Mouse (Mus musculus) hindbrain, embryonic 16.5 days (tissue): ENCODE measurements around the gene Gm20458. TPM values are rescaled to one million over a fixed set of nuclear protein-coding genes. Genes with fewer than 3 reads are reported as not detected.

ENCODE experiments used
- ATAC-seq: fragments of 200-750 bp; cut with Nextera tagmentation; 2 replicates; pipeline ENCODE4 v1.8.0; 2017; ENCODE audit warnings: moderate TSS enrichment, moderate library complexity
- H3K27ac ChIP-seq: fragments of 300-500 bp; sonication (generic); 2 replicates; pipeline ENCODE4 v1.5.1; 2014; ENCODE audit warnings: low read depth, mild to moderate bottlenecking, control low read depth, low read length, moderate library complexity
- H3K27me3 ChIP-seq: fragments of 300-500 bp; sonication (generic); replicated peaks from 2 replicates; pipeline ENCODE4 v1.6.1; 2014; ENCODE audit warnings: low read length; ENCODE audit not compliant: control insufficient read depth, insufficient read depth
- H3K36me3 ChIP-seq: fragments of 300-500 bp; sonication (generic); 2 replicates; pipeline ENCODE4 v1.6.1; 2014; ENCODE audit warnings: mild to moderate bottlenecking, low read length, moderate library complexity, mixed read lengths; ENCODE audit not compliant: control insufficient read depth, insufficient read depth
- H3K4me1 ChIP-seq: fragments of 300-500 bp; sonication (generic); 2 replicates; pipeline ENCODE4 v1.6.1; 2014; ENCODE audit warnings: low read depth, low read length; ENCODE audit not compliant: control insufficient read depth, insufficient read depth
- H3K4me2 ChIP-seq: fragments of 300-500 bp; sonication (generic); 2 replicates; pipeline ENCODE4 v1.6.1; 2014; ENCODE audit warnings: mild to moderate bottlenecking, low read length, control low read depth, moderate library complexity
- H3K4me3 ChIP-seq: fragments of 300-500 bp; sonication (generic); 2 replicates; pipeline ENCODE4 v1.5.1; 2014; ENCODE audit warnings: mild to moderate bottlenecking, low read length, control low read depth, moderate library complexity
- H3K9ac ChIP-seq: fragments of 300-500 bp; sonication (generic); 2 replicates; pipeline ENCODE4 v1.6.1; 2014; ENCODE audit warnings: low read depth, mild to moderate bottlenecking, control low read depth, low read length, moderate library complexity
- H3K9me3 ChIP-seq: fragments of 300-500 bp; sonication (generic); 2 replicates; pipeline ENCODE4 v1.6.1; 2014; ENCODE audit warnings: mild to moderate bottlenecking, low read length, moderate library complexity; ENCODE audit not compliant: control insufficient read depth
- WGBS: fragments of 180-500 bp; shearing (Covaris S2); extraction: QIAGEN DNeasy Blood & Tissue Kit; methylation state at CpG from one replicate; pipeline ENCODE4 v1.1.7; 2014; 5-methylcytosine and 5-hydroxymethylcytosine counted together
- polyA plus RNA-seq: library from polyadenylated mRNA; unstranded; fragments of >200 nt; fragmentation: Nextera tagmentation; extraction: Ambion mirVana; gene quantifications from 2 replicates; pipeline ENCODE4 v1.2.1, GENCODE M21; 2015

The Gm20458 gene
- polyA plus RNA-seq, 1 experiment from 2014 or later: 12.3 TPM

- no peak overlapping the region for H3K4me3 ChIP-seq
- H3K27me3 ChIP-seq: no peaks in the 10 kb centered on the region
- no peak overlapping the region for H3K27ac ChIP-seq
- H3K36me3 ChIP-seq: no peaks in the 10 kb centered on the region
- no peak overlapping the region for H3K9ac ChIP-seq
- no peak overlapping the region for H3K4me2 ChIP-seq
- ATAC-seq: no peak
- 73% methylated on average over 9 of the region's 9 CpGs for WGBS
- H3K4me1 ChIP-seq: no peaks in the 10 kb centered on the region
- H3K9me3 ChIP-seq: no peaks in the 10 kb centered on the region
Measured at GRCm38 (mm10) chr2:164515897-164516296, 55.1 kb downstream of the Gm20458 start.

- H3K4me2 ChIP-seq: no peak overlapping the region
- WGBS: 82% methylated on average over 11 of the region's 11 CpGs
- no peak overlapping the region for H3K9ac ChIP-seq
- H3K9me3 ChIP-seq: no peaks in the 10 kb centered on the region
- H3K4me1 ChIP-seq: no peaks in the 10 kb centered on the region
- H3K27me3 ChIP-seq: no peaks in the 10 kb centered on the region
- no peak overlapping the region for H3K4me3 ChIP-seq
- ATAC-seq: no peak
- no peaks in the 10 kb centered on the region for H3K36me3 ChIP-seq
- H3K27ac ChIP-seq: no peak overlapping the region
Measured at GRCm38 (mm10) chr2:164516592-164516991, 55.8 kb downstream of the Gm20458 start.

- Histone ChIP-seq H3K27me3 (no peaks in the 10 kb centered on the region), H3K9me3 (no peaks in the 10 kb centered on the region), H3K27ac (no peak overlapping the region), H3K9ac (no peak overlapping the region), H3K4me3 (no peak overlapping the region), H3K4me1 (no peaks in the 10 kb centered on the region), H3K36me3 (no peaks in the 10 kb centered on the region), H3K4me2 (no peak overlapping the region)
- no peak for ATAC-seq
- 30% methylated on average over 10 of the region's 10 CpGs for WGBS
Measured at GRCm38 (mm10) chr2:164517485-164518221, 56.9 kb downstream of the Gm20458 start.

GRCm38 (mm10) chr2:164518266-164519170, 57.8 kb downstream of the Gm20458 start:
- Histone ChIP-seq H3K36me3 (no peaks in the 10 kb centered on the region), H3K9ac (no peak overlapping the region), H3K27ac (no peak overlapping the region), H3K9me3 (0 out of 2 replicates have a peak, but pooled peaks cover 3% of the 10 kb centered on the region), H3K4me3 (no peak overlapping the region), H3K4me1 (no peaks in the 10 kb centered on the region), H3K4me2 (no peak overlapping the region), H3K27me3 (no peaks in the 10 kb centered on the region)
- no peak for ATAC-seq
- WGBS: 57% methylated on average over 11 of the region's 11 CpGs

GRCm38 (mm10) chr2:164519171-164519526, 58.4 kb downstream of the Gm20458 start:
- no peak for ATAC-seq
- Histone ChIP-seq H3K27ac (no peak overlapping the region), H3K36me3 (no peaks in the 10 kb centered on the region), H3K9ac (no peak overlapping the region), H3K4me1 (no peaks in the 10 kb centered on the region), H3K4me3 (no peak overlapping the region), H3K27me3 (no peaks in the 10 kb centered on the region), H3K9me3 (0 out of 2 replicates have a peak, but pooled peaks cover 3% of the 10 kb centered on the region), H3K4me2 (no peak overlapping the region)
- 75% methylated on average over 6 of the region's 6 CpGs for WGBS

- Histone ChIP-seq H3K4me2 (no peak overlapping the region), H3K4me1 (no peaks in the 10 kb centered on the region), H3K27me3 (no peaks in the 10 kb centered on the region), H3K4me3 (no peak overlapping the region), H3K9ac (no peak overlapping the region), H3K27ac (no peak overlapping the region), H3K36me3 (no peaks in the 10 kb centered on the region), H3K9me3 (0 out of 2 replicates have a peak, but pooled peaks cover 3% of the 10 kb centered on the region)
- no peak; the same call in 1 of the 2 replicates for ATAC-seq
- WGBS: 13% methylated on average over 3 of the region's 3 CpGs
Measured at GRCm38 (mm10) chr2:164520782-164521181, 60.0 kb downstream of the Gm20458 start.

GRCm38 (mm10) chr2:164521841-164522240, 61.1 kb downstream of the Gm20458 start:
- Histone ChIP-seq H3K36me3 (no peaks in the 10 kb centered on the region), H3K27me3 (no peaks in the 10 kb centered on the region), H3K4me1 (no peaks in the 10 kb centered on the region), H3K27ac (no peak overlapping the region), H3K4me2 (peak overlapping the region; percentile 18), H3K9me3 (peaks cover 3% of the 10 kb centered on the region; the same call in 1 of the 2 replicates), H3K9ac (no peak overlapping the region), H3K4me3 (no peak overlapping the region)
- 11% methylated on average over 11 of the region's 11 CpGs for WGBS
- ATAC-seq: no peak

GRCm38 (mm10) chr2:164522280-164522679, 61.5 kb downstream of the Gm20458 start:
- WGBS: 41% methylated on average over 8 of the region's 8 CpGs
- H3K4me2 ChIP-seq: no peak overlapping the region
- no peak for ATAC-seq

GRCm38 (mm10) chr2:164523301-164523773, 62.6 kb downstream of the Gm20458 start:
- Histone ChIP-seq H3K36me3 (no peaks in the 10 kb centered on the region), H3K9me3 (peaks cover 3% of the 10 kb centered on the region; the same call in 1 of the 2 replicates), H3K4me1 (no peaks in the 10 kb centered on the region), H3K4me3 (no peak overlapping the region), H3K27ac (no peak overlapping the region), H3K9ac (no peak overlapping the region), H3K27me3 (no peaks in the 10 kb centered on the region), H3K4me2 (no peak overlapping the region)
- 77% methylated on average over 10 of the region's 10 CpGs for WGBS
- ATAC-seq: no peak

More at GRCm38 (mm10) chr2:164522280-164522679, 61.5 kb downstream of the Gm20458 start:
- Histone ChIP-seq H3K27ac (no peak overlapping the region), H3K27me3 (no peaks in the 10 kb centered on the region), H3K4me3 (no peak overlapping the region), H3K9ac (no peak overlapping the region), H3K36me3 (no peaks in the 10 kb centered on the region), H3K4me1 (no peaks in the 10 kb centered on the region), H3K9me3 (peaks cover 3% of the 10 kb centered on the region; the same call in 1 of the 2 replicates)
